Mouse (Mus musculus): ENCODE data around the gene Amph.
"Not testable (repeated sequence)": the region's sequence is repeated elsewhere in the genome, so short reads cannot be mapped to it uniquely, and the experiment has no call there.

Amph gene

GRCm38 (mm10) chr13:19025091-19025688 is 77.2 kb downstream of the Amph start:
- DNase-seq (ENCODE audit: extremely low spot score, low read depth, low spot score): no peak

GRCm38 (mm10) chr13:19025906-19026305 is 77.9 kb downstream of the Amph start:
- no peak for DNase-seq (ENCODE audit: extremely low spot score, low read depth, low spot score)

- DNase-seq (ENCODE audit: extremely low spot score, low read depth, low spot score): no peak
These were observed 78.9 kb downstream of the Amph start for GRCm38 (mm10) chr13:19026923-19027322.

GRCm38 (mm10) chr13:19027766-19028350 is 79.9 kb downstream of the Amph start:
- no peak for DNase-seq (ENCODE audit: extremely low spot score, low read depth, low spot score)

- DNase-seq (ENCODE audit: extremely low spot score, low read depth, low spot score): no peak
These were observed 84.1 kb downstream of the Amph start for GRCm38 (mm10) chr13:19031916-19032688.

DNA sequence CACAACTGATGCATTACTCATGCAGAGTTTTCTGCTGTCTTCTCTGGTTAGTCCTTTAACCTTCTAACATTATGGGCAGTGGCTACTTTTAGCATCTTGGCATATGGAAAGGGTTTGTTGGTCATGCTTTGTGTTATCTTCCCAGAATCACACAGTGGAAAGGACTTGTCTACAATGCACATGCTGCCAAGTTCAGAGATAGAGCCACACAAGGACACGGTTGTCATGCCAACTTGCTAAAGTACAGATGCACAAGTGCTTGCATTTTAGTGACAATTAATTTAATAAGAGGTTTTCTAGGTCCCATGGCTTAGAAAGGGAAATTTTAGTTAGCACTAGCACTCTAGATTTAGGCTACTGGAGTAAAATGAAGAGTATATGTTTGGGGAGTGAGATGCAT is 104.1 kb downstream of the Amph start:
- no peak for DNase-seq (ENCODE audit: extremely low spot score, low read depth, low spot score)

GRCm38 (mm10) chr13:19054504-19054903 is 106.5 kb downstream of the Amph start:
- DNase-seq (ENCODE audit: extremely low spot score, low read depth, low spot score): no peak

DNA sequence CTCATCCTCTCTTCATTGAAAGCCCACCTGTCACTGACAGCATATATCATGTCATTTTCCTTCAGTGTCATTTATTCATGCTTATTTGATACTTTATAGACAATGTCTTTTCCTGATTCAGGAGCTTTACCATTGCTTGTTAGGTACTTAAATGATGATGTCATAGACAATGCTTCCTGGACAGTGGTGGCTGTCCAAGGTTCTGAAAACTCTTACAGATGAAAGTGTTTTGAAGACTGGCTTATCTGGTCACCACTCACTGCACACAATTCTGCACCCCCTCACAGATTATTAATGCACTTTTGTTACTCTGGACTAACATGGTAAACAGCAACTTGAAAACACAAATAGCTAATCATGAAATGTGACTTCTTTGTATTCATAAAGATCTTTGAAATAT is 124.3 kb downstream of the Amph start:
- peak; percentile 12 for DNase-seq (ENCODE audit: extremely low spot score, low read depth, low spot score)

- DNase-seq (ENCODE audit: extremely low spot score, low read depth, low spot score): no peak
These were observed 129.4 kb downstream of the Amph start for GRCm38 (mm10) chr13:19077427-19077826.

- DNase-seq (ENCODE audit: extremely low spot score, low read depth, low spot score): no peak
These were observed 133.9 kb downstream of the Amph start for GRCm38 (mm10) chr13:19081932-19082331.

GRCm38 (mm10) chr13:19094571-19094970 is 146.6 kb downstream of the Amph start:
- DNase-seq (ENCODE audit: extremely low spot score, low read depth, low spot score): no peak

DNA sequence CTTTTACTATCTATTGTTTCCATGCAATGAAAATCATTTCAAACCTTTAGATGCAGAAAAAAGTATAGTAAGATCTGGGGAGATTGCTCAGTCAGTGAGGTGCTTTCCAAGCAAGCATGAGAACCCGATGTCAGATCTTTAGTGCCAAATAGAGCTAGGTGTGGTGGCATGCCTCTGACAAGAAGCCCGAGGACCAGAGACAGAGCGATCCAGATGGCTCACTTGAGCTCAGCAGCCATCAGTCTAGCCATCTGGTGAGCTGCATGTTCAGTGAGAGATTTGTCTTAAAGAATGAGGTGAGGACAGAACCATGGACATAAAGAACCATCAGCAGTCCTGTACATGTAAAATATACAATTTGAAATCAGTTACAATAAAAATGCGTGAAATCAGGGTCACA is 149.1 kb downstream of the Amph start:
- no peak for DNase-seq (ENCODE audit: extremely low spot score, low read depth, low spot score)

DNA sequence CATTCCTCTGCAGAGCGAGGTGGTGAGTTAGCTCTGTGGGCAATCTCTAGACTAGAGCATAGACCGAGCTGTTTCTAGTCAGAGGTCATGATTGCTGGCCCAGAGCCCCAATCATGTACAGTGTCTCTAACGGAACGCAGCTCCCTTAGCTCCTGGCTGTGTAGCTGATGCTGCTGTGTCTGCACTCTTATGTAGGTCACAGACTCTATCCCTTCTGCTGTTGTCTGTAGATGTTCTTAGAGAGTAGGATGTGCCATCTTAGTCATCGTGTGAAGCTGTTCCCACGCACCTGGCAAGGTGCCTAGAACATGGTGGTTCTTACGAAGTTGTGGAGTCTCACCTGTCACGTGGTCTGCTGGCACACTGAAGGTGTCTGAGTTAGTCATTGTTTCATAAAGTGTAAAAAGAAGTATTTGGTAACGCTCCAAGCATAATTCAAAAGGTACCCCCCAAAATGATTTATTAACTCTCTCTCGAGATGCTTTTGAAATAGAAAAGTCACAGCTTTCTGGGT is 153.9 kb downstream of the Amph start:
- DNase-seq (ENCODE audit: extremely low spot score, low read depth, low spot score): no peak

- no peak for DNase-seq (ENCODE audit: extremely low spot score, low read depth, low spot score)
These were observed 158.4 kb downstream of the Amph start for GRCm38 (mm10) chr13:19106418-19106817.

- DNase-seq (ENCODE audit: extremely low spot score, low read depth, low spot score): no peak
These were observed 161.3 kb downstream of the Amph start for GRCm38 (mm10) chr13:19109331-19109730.

DNA sequence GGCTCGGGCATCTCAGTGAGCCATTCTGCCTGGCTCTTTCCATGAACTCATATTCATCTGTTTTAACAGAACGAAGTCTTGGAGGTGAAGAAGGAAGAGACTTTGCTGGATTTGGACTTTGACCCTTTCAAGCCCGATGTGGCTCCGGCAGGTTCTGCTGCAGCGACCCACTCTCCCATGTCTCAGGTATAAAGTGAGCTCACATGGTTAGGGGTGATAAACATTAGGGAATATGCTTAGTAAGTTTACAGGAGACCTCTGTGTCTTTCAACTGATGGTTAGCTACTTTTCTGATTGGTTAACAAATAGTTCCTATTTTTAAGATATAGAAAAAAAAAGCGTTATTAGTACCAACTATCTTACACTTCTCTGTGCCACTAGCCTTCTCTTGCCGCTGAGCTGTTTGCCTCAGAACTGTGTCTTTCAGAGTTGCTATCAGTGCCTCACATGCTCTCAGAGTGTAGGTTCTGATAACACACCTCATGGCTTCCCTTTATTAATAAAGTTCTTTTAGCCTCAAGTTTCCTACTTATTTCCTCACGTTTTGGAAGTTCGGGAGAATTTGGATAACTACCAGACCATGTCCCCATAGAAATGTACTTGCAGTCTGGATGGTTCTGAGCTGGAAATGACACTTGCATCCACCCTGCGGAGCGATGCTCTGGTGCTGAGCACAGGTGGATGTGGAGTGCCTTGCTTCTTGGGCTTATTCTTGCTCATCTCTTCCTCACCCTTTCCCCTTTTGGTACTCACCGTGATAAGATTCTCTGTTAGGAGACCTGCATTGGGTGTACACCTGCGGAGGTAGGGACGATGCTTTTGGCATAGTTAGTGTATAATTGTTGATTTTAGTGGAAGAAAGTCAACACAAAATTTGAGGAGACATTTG is 165.3 kb downstream of the Amph start:
- no peak for DNase-seq (ENCODE audit: extremely low spot score, low read depth, low spot score)

GRCm38 (mm10) chr13:19114761-19115160 is 166.8 kb downstream of the Amph start:
- not testable (repeated sequence) for DNase-seq (ENCODE audit: extremely low spot score, low read depth, low spot score)

DNA sequence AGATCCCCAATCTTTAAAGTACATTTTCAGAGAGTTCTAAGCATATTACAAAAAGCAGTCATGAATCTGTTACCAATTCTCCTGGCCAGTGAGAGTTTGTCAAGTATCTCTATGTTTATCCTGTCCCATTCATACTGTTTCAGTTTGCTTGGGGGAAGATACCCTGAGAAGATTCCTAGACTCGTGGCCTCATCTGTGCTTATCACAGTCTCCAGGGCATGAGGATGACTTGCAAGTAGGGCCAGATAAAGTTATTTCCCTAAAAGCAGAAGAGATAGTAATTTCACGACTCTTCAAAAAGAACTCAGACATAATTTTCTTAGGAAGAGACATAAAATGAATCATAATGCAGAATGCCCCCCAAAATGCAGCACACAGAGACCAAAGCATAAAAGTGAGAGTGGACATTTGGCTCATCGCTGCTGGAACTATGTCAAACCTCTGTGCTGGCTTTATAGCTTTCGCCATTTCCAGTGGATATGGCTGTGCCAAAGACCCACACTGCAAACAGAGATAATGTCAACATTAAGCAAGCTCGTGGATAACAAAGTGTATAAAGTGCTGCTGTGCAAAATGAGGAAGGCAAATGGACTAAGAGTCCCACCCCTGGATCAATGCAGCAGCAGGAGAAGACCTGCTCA is 179.0 kb downstream of the Amph start:
- DNase-seq (ENCODE audit: extremely low spot score, low read depth, low spot score): no peak

DNA sequence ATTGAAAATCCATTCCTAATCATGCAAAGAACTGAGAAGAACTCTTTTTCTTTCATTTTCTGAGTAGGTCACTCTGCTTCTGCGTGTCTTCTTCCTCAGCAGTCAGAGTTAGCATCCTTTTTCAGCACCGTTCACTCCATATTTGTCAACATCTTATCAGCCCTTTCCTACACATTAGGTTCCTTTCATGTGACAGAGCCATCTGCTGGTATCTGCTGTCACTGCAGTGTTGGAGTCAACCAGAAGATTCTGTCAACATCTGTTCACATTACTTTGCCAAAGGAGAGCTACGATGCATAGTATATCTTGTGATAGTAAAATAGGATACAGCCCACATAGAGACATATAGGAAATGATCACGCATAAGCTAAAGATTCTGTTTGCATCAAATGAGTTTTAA is 185.8 kb downstream of the Amph start:
- no peak for DNase-seq (ENCODE audit: extremely low spot score, low read depth, low spot score)

GRCm38 (mm10) chr13:19137212-19137611 is 189.2 kb downstream of the Amph start:
- DNase-seq (ENCODE audit: extremely low spot score, low read depth, low spot score): no peak

GRCm38 (mm10) chr13:19137932-19138331 is 189.9 kb downstream of the Amph start:
- no peak for DNase-seq (ENCODE audit: extremely low spot score, low read depth, low spot score)

All from hindlimb bud, embryonic 11.5 days (tissue).